ENCODE assay signal across 15 mouse cellular contexts in the genomic region with DNA sequence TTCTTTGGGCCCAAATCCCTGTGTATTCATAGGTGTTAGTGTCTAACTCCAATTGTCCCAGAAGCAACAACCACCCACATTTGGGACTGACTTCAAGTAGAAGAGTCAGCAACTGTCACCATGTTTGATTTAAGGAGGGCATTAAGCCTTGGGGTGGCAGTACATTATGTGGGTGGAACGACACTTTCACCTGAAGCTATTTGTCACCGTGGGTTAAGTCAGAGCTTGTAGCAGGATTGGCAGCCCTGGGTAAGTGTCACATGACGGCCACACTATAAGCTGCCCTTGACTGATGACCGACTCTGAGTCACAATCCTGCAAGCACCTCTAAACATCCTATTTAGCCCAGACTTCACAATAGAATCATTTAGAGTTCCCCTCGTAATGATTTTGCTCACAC.
"Had no signal": no experiment of that assay in that cellular context is flagged by ENCODE, and none has a peak within 500 bp of the region (broad histone marks: within the 10 kb centered on the region; RNA-seq: fewer than 3 reads in every experiment).

No protein-coding gene starts in this region.

- H3K4me3 ChIP-seq: left cerebral cortex, adult 2 months; limb, embryonic 10.5 days; liver, embryonic 15.5 days; midbrain, embryonic 10.5 days; midbrain, embryonic 15.5 days had no signal

- H3K36me3 ChIP-seq: limb, embryonic 10.5 days; liver, embryonic 15.5 days; midbrain, embryonic 10.5 days; midbrain, embryonic 15.5 days had no signal

- H3K9ac ChIP-seq: liver, embryonic 15.5 days; midbrain, embryonic 15.5 days had no signal

- ATAC-seq: lung, postnatal 0 days; midbrain, embryonic 15.5 days had no signal

- H3K27me3 ChIP-seq: liver, embryonic 15.5 days had no signal

- DNase-seq: kidney, adult 8-10 months; kidney, postnatal 36 days; lung, adult 2 months; lung, postnatal 4 days; right cerebral cortex, postnatal 14 days; thymus, adult 2 months; thymus, postnatal 36 days had no signal

- H3K27ac ChIP-seq: kidney, postnatal 0 days; left cerebral cortex, adult 2 months; limb, embryonic 10.5 days; liver, embryonic 15.5 days; midbrain, embryonic 10.5 days; midbrain, embryonic 15.5 days had no signal

- H3K9me3 ChIP-seq: limb, embryonic 10.5 days; liver, embryonic 15.5 days; midbrain, embryonic 10.5 days; midbrain, embryonic 15.5 days had no signal

- H3K4me2 ChIP-seq: liver, embryonic 11.5 days; liver, embryonic 15.5 days; midbrain, embryonic 15.5 days had no signal

- H3K4me1 ChIP-seq: liver, embryonic 15.5 days had no signal
